ENCODE assay signal across 23 mouse cellular contexts in genomic region chr4:32260909-32261308, GRCm38 (mm10). TPM values are rescaled to one million over a fixed set of nuclear protein-coding genes. Genes with fewer than 3 reads are reported as not detected.
A peak's percentile ranks its signal among the peaks of the same experiment; 100 is the strongest.
DNase-seq lines count a peak whose midpoint lies in the region; ATAC-seq lines count a peak whose summit lies in the region.
"Had no signal": no experiment of that assay in that cellular context is flagged by ENCODE, and none has a peak within 500 bp of the region (broad histone marks: within the 10 kb centered on the region; RNA-seq: fewer than 3 reads in every experiment).

No protein-coding gene starts in this region.

- ATAC-seq in neural tube, embryonic 13.5 days (ENCODE audit: low read depth), result no peak
- ATAC-seq: activated CD4-positive, CD25-positive, alpha-beta regulatory T cell, adult 4 months; CD4-positive, CD25-positive, alpha-beta regulatory T cell, adult 4 months; forebrain, embryonic 14.5 days; forebrain, embryonic 16.5 days; Patski had no signal

- 60% methylated on average over 4 of the region's 4 CpGs for WGBS in neural tube, embryonic 13.5 days
- WGBS in limb, embryonic 10.5 days, result 76% methylated on average over 4 of the region's 4 CpGs

- DNase-seq in heart, adult 11 months, result peak; percentile 63
- no peak for DNase-seq in heart, adult 9 months (ENCODE audit: low spot score in 2 of 2)
- no peak for DNase-seq in neural tube, embryonic 10.5 days (ENCODE audit: extremely low spot score, low spot score)
- DNase-seq in limb, embryonic 10.5 days (ENCODE audit: low spot score), result no peak
- no peak for DNase-seq in lung, postnatal 4 days
- DNase-seq: adrenal gland, adult 8-10 months; adrenal gland, postnatal 14 days; adrenal gland, postnatal 36 days; B cell, adult 2 months; cerebellum, adult 11-12 months; cerebellum, adult 2 months; cerebellum, adult 9-10 months; cerebellum, postnatal 10 days; cerebellum, postnatal 25 days had no signal

- no peaks in the 10 kb centered on the region for H3K9me3 ChIP-seq in neural tube, embryonic 13.5 days
- no peaks in the 10 kb centered on the region for H3K9me3 ChIP-seq in limb, embryonic 10.5 days (replicated peaks)
- H3K9me3 ChIP-seq: embryonic facial prominence, embryonic 13.5 days; G1E had no signal

- 0 out of 2 replicates have a peak overlapping the region, but pooled peaks have one; percentile 10 for H3K27ac ChIP-seq in neural tube, embryonic 13.5 days (replicated peaks)
- peak overlapping the region; percentile 42; the same call in 1 of the 2 replicates for H3K27ac ChIP-seq in limb, embryonic 10.5 days
- H3K27ac ChIP-seq: embryonic facial prominence, embryonic 13.5 days had no signal

- H3K4me2 ChIP-seq in neural tube, embryonic 13.5 days, result no peak overlapping the region
- H3K4me2 ChIP-seq: embryonic facial prominence, embryonic 13.5 days had no signal

- no peaks in the 10 kb centered on the region for H3K27me3 ChIP-seq in neural tube, embryonic 13.5 days
- no peaks in the 10 kb centered on the region for H3K27me3 ChIP-seq in limb, embryonic 10.5 days (ENCODE audit: low read depth, poor library complexity, severe bottlenecking)
- H3K27me3 ChIP-seq: CH12.LX; embryonic facial prominence, embryonic 13.5 days; Patski had no signal

- peaks cover 44% of the 10 kb centered on the region for H3K4me1 ChIP-seq in neural tube, embryonic 13.5 days (replicated peaks)
- peaks cover 73% of the 10 kb centered on the region for H3K4me1 ChIP-seq in limb, embryonic 10.5 days

- no peak overlapping the region for H3K9ac ChIP-seq in neural tube, embryonic 13.5 days
- H3K9ac ChIP-seq: embryonic facial prominence, embryonic 13.5 days had no signal

- H3K36me3 ChIP-seq in neural tube, embryonic 13.5 days, result peaks cover 4% of the 10 kb centered on the region; the same call in 1 of the 2 replicates
- H3K36me3 ChIP-seq in limb, embryonic 10.5 days, result peaks cover 34% of the 10 kb centered on the region
- H3K36me3 ChIP-seq: G1E had no signal

- no peak overlapping the region for H3K4me3 ChIP-seq in neural tube, embryonic 13.5 days
- H3K4me3 ChIP-seq in limb, embryonic 10.5 days, result no peak overlapping the region
- H3K4me3 ChIP-seq: embryonic facial prominence, embryonic 13.5 days had no signal

RNA-seq across cellular contexts. Expression of gene Bach2, which starts 22.3 kb away (rescaled TPM):
- 31.5 and 37.7 TPM in 2 replicates for polyA plus RNA-seq in neural tube, embryonic 13.5 days (2015; fragmentation: Nextera tagmentation; extraction: Ambion mirVana)
- polyA plus RNA-seq in limb, embryonic 10.5 days (2016; fragmentation: Nextera tagmentation; extraction: Ambion mirVana), result 23.0 and 23.5 TPM in 2 replicates
- polyA plus RNA-seq: G1E had no signal
